Mouse (Mus musculus) small intestine, adult 2 months (tissue): ENCODE measurements around the gene Rln3. TPM values are rescaled to one million over a fixed set of nuclear protein-coding genes. Genes with fewer than 3 reads are reported as not detected.

Experiments
- H3K27ac ChIP-seq: fragments of 200-500 bp; 2 replicates; pipeline ENCODE4 v1.5.1; 2012; ENCODE audit warnings: low read depth, low read length, control low read depth, inconsistent platforms; ENCODE audit not compliant: insufficient read depth
- H3K27me3 ChIP-seq: fragments of 200-500 bp; 2 replicates; pipeline ENCODE4 v1.6.1; 2012; ENCODE audit warnings: mild to moderate bottlenecking, moderate library complexity, low read length, inconsistent platforms; ENCODE audit not compliant: control insufficient read depth, insufficient read depth
- H3K36me3 ChIP-seq: fragments of 200-500 bp; 2 replicates; pipeline ENCODE4 v1.6.1; 2012; ENCODE audit warnings: mild to moderate bottlenecking, low read length, control low read depth, inconsistent platforms; ENCODE audit not compliant: control insufficient read depth, insufficient read depth
- H3K4me1 ChIP-seq: fragments of 200-500 bp; 2 replicates; pipeline ENCODE4 v1.6.1; 2012; ENCODE audit warnings: low read length, inconsistent platforms, mixed read lengths; ENCODE audit not compliant: control insufficient read depth, insufficient read depth, insufficient read length
- H3K4me3 ChIP-seq: fragments of 200-500 bp; 2 replicates; pipeline ENCODE4 v1.5.1; 2012; ENCODE audit warnings: low read depth, mild to moderate bottlenecking, control low read depth, inconsistent platforms, low read length, moderate library complexity
- CTCF ChIP-seq: fragments of 200-500 bp; IDR thresholded peaks from 2 replicates; pipeline ENCODE4 v1.5.1; 2012; ENCODE audit warnings: low read depth, mild to moderate bottlenecking, control low read depth, inconsistent platforms, low read length, moderate library complexity, mixed read lengths; ENCODE audit not compliant: insufficient replicate concordance, insufficient read length; ENCODE audit errors: extremely low read depth
- POLR2A ChIP-seq: fragments of 200-500 bp; IDR thresholded peaks from 2 replicates; pipeline ENCODE4 v1.6.1; 2012; ENCODE audit warnings: low read depth, mild to moderate bottlenecking, control low read depth, inconsistent platforms, low read length, moderate library complexity
- WGBS: fragments of 180-500 bp; shearing (Covaris S2); methylation state at CpG from one replicate; pipeline ENCODE4 v1.1.7; 2018; 5-methylcytosine and 5-hydroxymethylcytosine counted together
- polyA plus RNA-seq: library from polyadenylated mRNA; depleted of rRNA; stranded (reverse); fragments of >200 nt; gene quantifications from 2 replicates; pipeline ENCODE4 v1.2.3, GENCODE M21; 2012

Rln3 gene
- polyA plus RNA-seq, 1 experiment: 0.96 TPM

- peaks cover 9% of the 10 kb centered on the region for H3K4me1 ChIP-seq
- TF ChIP-seq CTCF (no peak), POLR2A (no peak)
- 38% methylated on average over 12 of the region's 12 CpGs for WGBS
- H3K4me3 ChIP-seq: no peak overlapping the region
- H3K36me3 ChIP-seq: no peaks in the 10 kb centered on the region
- peaks cover 14% of the 10 kb centered on the region for H3K27me3 ChIP-seq
- H3K27ac ChIP-seq: no peak overlapping the region
These were observed 23.2 kb downstream of the Rln3 start for GRCm38 (mm10) chr8:84021569-84021968.

GRCm38 (mm10) chr8:84021096-84021495, 23.7 kb downstream of the Rln3 start, which contains the start of gene Palm3:
Gene Palm3 (plus strand): TSS chr8:84021471.
- Histone ChIP-seq H3K4me3 (no peak within 1 kb of the TSS), H3K27ac (no peak within 1 kb of the TSS), H3K36me3 (no peaks in the 10 kb centered on the region), H3K27me3 (peaks cover 10% of the 10 kb centered on the region), H3K4me1 (peaks cover 9% of the 10 kb centered on the region)
- 19% methylated on average over 18 of the region's 18 CpGs for WGBS
- TF ChIP-seq POLR2A (no peak), CTCF (no peak)

- peaks cover 9% of the 10 kb centered on the region for H3K4me1 ChIP-seq
- no peak overlapping the region for H3K27ac ChIP-seq
- WGBS: 58% methylated on average over 9 of the region's 9 CpGs
- H3K27me3 ChIP-seq: peaks cover 6% of the 10 kb centered on the region; the same call in 1 of the 2 replicates
- H3K36me3 ChIP-seq: no peaks in the 10 kb centered on the region
- TF ChIP-seq POLR2A (no peak), CTCF (no peak)
- H3K4me3 ChIP-seq: no peak overlapping the region
These were observed 25.1 kb downstream of the Rln3 start for GRCm38 (mm10) chr8:84019738-84020137.

GRCm38 (mm10) chr8:84015833-84016232, 29.0 kb downstream of the Rln3 start:
- no peak overlapping the region for H3K4me3 ChIP-seq
- TF ChIP-seq CTCF (no peak), POLR2A (no peak)
- peaks cover 7% of the 10 kb centered on the region for H3K4me1 ChIP-seq
- whole genome bisulfite sequencing: 95% methylated on average over 5 of the region's 5 CpGs
- H3K27ac ChIP-seq: no peak overlapping the region
- no peaks in the 10 kb centered on the region for H3K36me3 ChIP-seq
- H3K27me3 ChIP-seq: peaks cover 15% of the 10 kb centered on the region

- Histone ChIP-seq H3K36me3 (no peaks in the 10 kb centered on the region), H3K4me1 (peaks cover 12% of the 10 kb centered on the region), H3K27me3 (peaks cover 25% of the 10 kb centered on the region), H3K27ac (no peak overlapping the region), H3K4me3 (peak overlapping the region; percentile 80)
- WGBS: 29% methylated on average over 35 of the region's 35 CpGs
- TF ChIP-seq POLR2A (no peak), CTCF (no peak)
These were observed 32.2 kb downstream of the Rln3 start for GRCm38 (mm10) chr8:84012499-84013165.

- H3K4me3 ChIP-seq: peak within 1 kb of the TSS; percentile 80
- H3K36me3 ChIP-seq: no peaks in the 10 kb centered on the region
- WGBS: under 1% methylated on average over 45 of the region's 45 CpGs
- H3K4me1 ChIP-seq: peaks cover 12% of the 10 kb centered on the region
- peaks cover 25% of the 10 kb centered on the region for H3K27me3 ChIP-seq
- H3K27ac ChIP-seq: no peak within 1 kb of the TSS; the same call in 1 of the 2 replicates
- TF ChIP-seq POLR2A: no peak
- TF ChIP-seq CTCF: no peak
These were observed 32.9 kb downstream of the Rln3 start, which contains the start of gene 2210011C24Rik for GRCm38 (mm10) chr8:84011705-84012498. Gene 2210011C24Rik (minus strand): TSS chr8:84012171.
